Mouse (Mus musculus): ENCODE results near the gene Endog. TPM values are rescaled to one million over a fixed set of nuclear protein-coding genes. Genes with fewer than 3 reads are reported as not detected.

Gene Endog
- total and polyA plus RNA-seq, 2 experiments from 2014 or later, result 38.9 to 43.7 TPM

GRCm38 (mm10) chr2:30182424-30182823 is 11.1 kb downstream of the Endog start:
- WGBS, result 73% methylated on average over 2 of the region's 2 CpGs
- H3K9me3 ChIP-seq (ENCODE audit: low read length), result no peaks in the 10 kb centered on the region
- DNase-seq (ENCODE audit: low spot score) (no peak), ATAC-seq (ENCODE audit: low FRiP score) (no peak)
- H3K36me3 ChIP-seq (ENCODE audit: insufficient read depth, low read length), result peaks cover 11% of the 10 kb centered on the region; the same call in 1 of the 2 replicates
- no peaks in the 10 kb centered on the region for H3K27me3 ChIP-seq (ENCODE audit: insufficient read depth, low read length)
- no peak overlapping the region for H3K9ac ChIP-seq (replicated peaks; ENCODE audit: low read length, poor library complexity, severe bottlenecking)
- no peak for TF ChIP-seq CTCF (IDR thresholded peaks at IDR 0.05)
- peaks cover 3% of the 10 kb centered on the region; the same call in 1 of the 2 replicates for H3K4me1 ChIP-seq (ENCODE audit: insufficient read depth, low read length)
- no peak overlapping the region for H3K27ac ChIP-seq (ENCODE audit: low read depth, low read length)
- no peak overlapping the region for H3K4me3 ChIP-seq (ENCODE audit: low read depth, low read length)
- no peak overlapping the region for H3K4me2 ChIP-seq (ENCODE audit: low read depth, low read length, poor library complexity, severe bottlenecking)

- Histone ChIP-seq H3K9me3 (ENCODE audit: low read length) (no peaks in the 10 kb centered on the region), H3K4me1 (ENCODE audit: insufficient read depth, low read length) (no peaks in the 10 kb centered on the region), H3K36me3 (ENCODE audit: insufficient read depth, low read length) (peaks cover 11% of the 10 kb centered on the region), H3K9ac (replicated peaks; ENCODE audit: low read length, poor library complexity, severe bottlenecking) (no peak overlapping the region), H3K4me2 (ENCODE audit: low read depth, low read length, poor library complexity, severe bottlenecking) (no peak overlapping the region), H3K27ac (ENCODE audit: low read depth, low read length) (no peak overlapping the region), H3K4me3 (ENCODE audit: low read depth, low read length) (no peak overlapping the region), H3K27me3 (ENCODE audit: insufficient read depth, low read length) (no peaks in the 10 kb centered on the region)
- WGBS, result 73% methylated on average over 3 of the region's 3 CpGs
- no peak for TF ChIP-seq CTCF (IDR thresholded peaks at IDR 0.05)
- no peak for DNase-seq (ENCODE audit: low spot score)
- no peak for ATAC-seq (ENCODE audit: low FRiP score)
These were observed 12.4 kb downstream of the Endog start for GRCm38 (mm10) chr2:30183721-30184120.

- H3K27me3 ChIP-seq (ENCODE audit: insufficient read depth, low read length), result no peaks in the 10 kb centered on the region
- no peak overlapping the region for H3K9ac ChIP-seq (replicated peaks; ENCODE audit: low read length, poor library complexity, severe bottlenecking)
- H3K4me1 ChIP-seq (ENCODE audit: insufficient read depth, low read length), result no peaks in the 10 kb centered on the region
- peaks cover 11% of the 10 kb centered on the region for H3K36me3 ChIP-seq (ENCODE audit: insufficient read depth, low read length)
- no peak overlapping the region for H3K27ac ChIP-seq (ENCODE audit: low read depth, low read length)
- TF ChIP-seq CTCF (IDR thresholded peaks at IDR 0.05), result no peak
- ATAC-seq (ENCODE audit: low FRiP score) (no peak), DNase-seq (ENCODE audit: low spot score) (no peak)
- no peak overlapping the region for H3K4me2 ChIP-seq (ENCODE audit: low read depth, low read length, poor library complexity, severe bottlenecking)
- H3K4me3 ChIP-seq (ENCODE audit: low read depth, low read length), result no peak overlapping the region
- no peaks in the 10 kb centered on the region for H3K9me3 ChIP-seq (ENCODE audit: low read length)
- 90% methylated on average over 6 of the region's 6 CpGs for WGBS
These were observed 14.0 kb downstream of the Endog start for GRCm38 (mm10) chr2:30185276-30185675.

GRCm38 (mm10) chr2:30185681-30186080 is 14.4 kb downstream of the Endog start:
- 75% methylated on average over 3 of the region's 3 CpGs for WGBS
- Histone ChIP-seq H3K4me2 (ENCODE audit: low read depth, low read length, poor library complexity, severe bottlenecking) (no peak overlapping the region), H3K4me1 (ENCODE audit: insufficient read depth, low read length) (no peaks in the 10 kb centered on the region), H3K27ac (ENCODE audit: low read depth, low read length) (no peak overlapping the region), H3K9ac (replicated peaks; ENCODE audit: low read length, poor library complexity, severe bottlenecking) (no peak overlapping the region), H3K9me3 (ENCODE audit: low read length) (no peaks in the 10 kb centered on the region), H3K36me3 (ENCODE audit: insufficient read depth, low read length) (peaks cover 11% of the 10 kb centered on the region), H3K4me3 (ENCODE audit: low read depth, low read length) (no peak overlapping the region), H3K27me3 (ENCODE audit: insufficient read depth, low read length) (no peaks in the 10 kb centered on the region)
- TF ChIP-seq CTCF (IDR thresholded peaks at IDR 0.05), result no peak
- DNase-seq (ENCODE audit: low spot score), result no peak
- no peak for ATAC-seq (ENCODE audit: low FRiP score)

- no peaks in the 10 kb centered on the region for H3K27me3 ChIP-seq (ENCODE audit: insufficient read depth, low read length)
- H3K4me1 ChIP-seq (ENCODE audit: insufficient read depth, low read length), result no peaks in the 10 kb centered on the region
- DNase-seq (ENCODE audit: low spot score) (no peak), ATAC-seq (ENCODE audit: low FRiP score) (no peak)
- no peak for TF ChIP-seq CTCF (IDR thresholded peaks at IDR 0.05)
- peaks cover 3% of the 10 kb centered on the region; the same call in 1 of the 2 replicates for H3K36me3 ChIP-seq (ENCODE audit: insufficient read depth, low read length)
- 86% methylated on average over 12 of the region's 12 CpGs for WGBS
- no peak overlapping the region for H3K27ac ChIP-seq (ENCODE audit: low read depth, low read length)
- H3K9me3 ChIP-seq (ENCODE audit: low read length), result no peaks in the 10 kb centered on the region
- no peak overlapping the region for H3K9ac ChIP-seq (replicated peaks; ENCODE audit: low read length, poor library complexity, severe bottlenecking)
- H3K4me3 ChIP-seq (ENCODE audit: low read depth, low read length), result no peak overlapping the region
- H3K4me2 ChIP-seq (ENCODE audit: low read depth, low read length, poor library complexity, severe bottlenecking), result no peak overlapping the region
These were observed 20.7 kb downstream of the Endog start for GRCm38 (mm10) chr2:30191790-30192580.

- H3K4me2 ChIP-seq (ENCODE audit: low read depth, low read length, poor library complexity, severe bottlenecking), result no peak overlapping the region
- ATAC-seq (ENCODE audit: low FRiP score), result no peak
These were observed 23.4 kb downstream of the Endog start for GRCm38 (mm10) chr2:30194656-30195055.

More at GRCm38 (mm10) chr2:30194656-30195055, 23.4 kb downstream of the Endog start:
- Histone ChIP-seq H3K27me3 (ENCODE audit: insufficient read depth, low read length) (no peaks in the 10 kb centered on the region), H3K27ac (ENCODE audit: low read depth, low read length) (no peak overlapping the region), H3K9me3 (ENCODE audit: low read length) (no peaks in the 10 kb centered on the region), H3K36me3 (ENCODE audit: insufficient read depth, low read length) (peaks cover 3% of the 10 kb centered on the region; the same call in 1 of the 2 replicates), H3K4me3 (ENCODE audit: low read depth, low read length) (no peak overlapping the region), H3K4me1 (ENCODE audit: insufficient read depth, low read length) (no peaks in the 10 kb centered on the region), H3K9ac (replicated peaks; ENCODE audit: low read length, poor library complexity, severe bottlenecking) (no peak overlapping the region)
- 68% methylated on average over 3 of the region's 3 CpGs for WGBS
- no peak for DNase-seq (ENCODE audit: low spot score)
- no peak for TF ChIP-seq CTCF (IDR thresholded peaks at IDR 0.05)

All from midbrain, postnatal 0 days (tissue).